Mouse (Mus musculus): ENCODE data around the gene Myh10. TPM values are rescaled to one million over a fixed set of nuclear protein-coding genes. Genes with fewer than 3 reads are reported as not detected.

The Myh10 gene
- total RNA-seq, 2 experiments from 2014 or later, result 140 to 143 TPM

DNA sequence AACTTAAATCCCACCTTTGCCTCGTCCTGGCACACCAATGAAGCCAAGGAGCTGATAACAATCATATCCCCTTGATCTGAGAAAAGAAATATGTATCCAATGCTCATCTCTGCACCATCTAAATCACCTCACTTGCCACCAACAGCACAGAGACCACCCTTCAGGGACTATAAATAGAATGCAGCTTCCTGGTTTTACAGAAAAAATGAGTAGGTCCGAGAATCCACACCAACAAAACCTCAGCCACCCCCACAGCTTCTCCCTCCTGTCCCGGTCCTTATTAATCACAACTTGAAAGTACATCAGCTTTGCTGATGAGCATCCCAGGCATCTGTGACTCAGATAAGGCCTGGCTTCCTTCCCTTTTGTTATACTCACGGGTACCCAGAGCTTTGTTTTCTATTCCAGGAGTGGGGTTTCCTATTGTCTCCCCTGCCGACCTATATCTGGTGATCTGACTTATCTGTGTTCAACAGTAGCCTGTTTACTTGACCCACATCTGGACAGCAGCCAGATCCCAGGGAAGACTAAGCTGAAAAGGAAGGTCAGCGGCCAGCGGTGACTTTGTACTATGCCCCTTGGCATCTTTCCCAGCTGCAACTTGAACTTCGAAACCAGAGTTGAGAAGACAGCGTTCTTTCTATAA is 173.3 kb downstream of the Myh10 start:
- DNase-seq, result no peak

Other genes with a start within 250 kb of the Myh10 start
- 1 to 10 TPM; 1.5 to 2.5 TPM for gene Pik3r6, start 188.5 kb upstream of the Myh10 start, total RNA-seq (2021)
- gene Mfsd6l, start 135.4 kb upstream of the Myh10 start, total RNA-seq (2021), result not detected
- gene Ccdc42, start 104.5 kb upstream of the Myh10 start, total RNA-seq (2021), result 1 to 10 TPM; 2.3 to 2.4 TPM
- gene Ndel1, start 180.3 kb downstream of the Myh10 start, total RNA-seq (2021), result 10 to 100 TPM; 90.5 to 93.2 TPM
- gene Rnf222, start 197.0 kb downstream of the Myh10 start, total RNA-seq (2021), result not detected
- gene Rpl26, start 210.0 kb downstream of the Myh10 start, total RNA-seq (2021), result 100 to 1,000 TPM; 738 to 741 TPM
- gene Odf4, start 235.5 kb downstream of the Myh10 start, total RNA-seq (2021), result not detected

Data from layer of hippocampus, postnatal 36 days (tissue).